Mouse (Mus musculus): Measurements from ENCODE around the gene Alkbh6.
A peak's percentile ranks its signal among the peaks of the same experiment; 100 is the strongest.

The Alkbh6 gene

GRCm38 (mm10) chr7:30295103-30295502 lies 13.4 kb upstream of the Alkbh6 start:
- peak; percentile 55 for DNase-seq (ENCODE audit: low spot score)

GRCm38 (mm10) chr7:30296816-30297215 lies 11.7 kb upstream of the Alkbh6 start:
- no peak for DNase-seq (ENCODE audit: low spot score)

GRCm38 (mm10) chr7:30297266-30297665 lies 11.3 kb upstream of the Alkbh6 start:
- no peak for DNase-seq (ENCODE audit: low spot score)

DNA sequence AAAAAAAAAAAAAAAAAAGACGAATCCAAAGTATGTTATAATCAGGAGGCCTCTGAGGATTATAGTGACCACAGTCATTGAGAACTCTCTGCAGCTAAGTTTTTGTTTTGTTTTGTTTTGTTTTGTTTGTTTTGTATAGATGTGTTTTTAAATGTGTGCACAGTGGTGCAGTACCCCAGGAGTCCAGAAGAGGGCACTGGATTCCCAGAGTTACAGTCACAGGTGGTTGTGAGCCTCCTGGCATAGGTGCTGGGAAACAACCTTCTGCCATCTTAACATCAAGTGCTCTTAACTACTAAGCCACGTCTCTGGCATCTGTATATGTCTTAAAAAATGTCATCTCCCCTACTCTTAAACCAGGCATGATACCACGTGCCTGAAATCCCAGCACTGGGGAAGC lies 7.6 kb upstream of the Alkbh6 start:
- DNase-seq (ENCODE audit: low spot score), result no peak

- no peak for DNase-seq (ENCODE audit: low spot score)
Observed at GRCm38 (mm10) chr7:30306083-30306779, 2.3 kb upstream of the Alkbh6 start.

DNA sequence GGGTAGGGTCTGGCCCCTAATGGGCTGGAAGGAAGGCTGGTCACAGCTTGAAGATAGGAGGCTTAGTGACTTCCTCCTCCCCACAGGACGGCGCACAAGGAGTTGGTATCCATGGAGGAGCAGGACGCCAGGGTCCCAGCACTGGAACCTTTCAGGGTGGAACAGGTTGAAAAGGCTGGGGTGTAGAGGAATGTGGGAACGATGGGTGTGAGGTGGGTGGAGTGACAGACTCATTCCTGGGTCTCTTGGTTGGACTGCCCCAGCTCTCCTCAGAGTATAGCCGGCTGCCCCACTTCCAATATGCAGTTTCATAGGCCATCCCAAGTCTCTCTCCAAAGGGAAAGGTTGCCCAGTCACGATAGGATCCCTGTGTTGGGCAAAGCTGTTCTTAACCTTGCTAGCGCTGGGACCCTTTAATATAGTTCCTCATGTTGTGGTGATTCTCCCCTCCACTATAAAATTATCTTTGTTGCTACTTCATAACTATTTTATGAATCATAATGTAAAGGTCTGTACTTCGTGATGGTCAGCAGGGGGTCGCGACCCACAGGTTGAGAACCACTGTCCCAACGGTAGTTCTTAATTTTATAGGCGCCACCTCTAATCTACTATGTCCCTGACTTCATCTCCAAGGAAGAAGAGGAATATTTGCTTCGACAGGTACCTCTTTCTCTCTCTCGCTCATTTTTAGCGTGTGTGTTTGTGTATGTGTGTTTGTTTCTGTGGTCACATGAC lies 1.0 kb downstream of the Alkbh6 start:
- DNase-seq (ENCODE audit: low spot score), result no peak

DNA sequence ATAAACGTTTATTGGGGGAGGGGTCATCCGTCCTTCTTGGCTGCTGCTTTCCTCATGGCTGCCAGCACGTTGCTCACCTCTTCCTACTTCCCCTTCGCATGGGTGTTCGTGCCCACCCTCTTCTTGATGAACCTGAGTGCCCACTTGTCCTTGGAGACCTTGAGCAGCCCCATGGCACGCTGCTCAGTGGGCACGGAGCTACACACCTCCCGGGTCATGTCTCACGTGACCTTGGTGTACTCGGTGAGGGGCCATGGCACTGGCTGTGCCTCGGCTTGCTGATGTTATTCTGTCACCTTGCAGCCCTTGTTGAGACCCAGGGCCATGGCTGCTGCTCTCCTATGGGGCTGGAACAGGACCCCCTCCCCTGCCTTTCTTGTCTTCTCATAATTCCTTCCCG lies 1.6 kb downstream of the Alkbh6 start:
- DNase-seq (ENCODE audit: low spot score), result no peak

DNA sequence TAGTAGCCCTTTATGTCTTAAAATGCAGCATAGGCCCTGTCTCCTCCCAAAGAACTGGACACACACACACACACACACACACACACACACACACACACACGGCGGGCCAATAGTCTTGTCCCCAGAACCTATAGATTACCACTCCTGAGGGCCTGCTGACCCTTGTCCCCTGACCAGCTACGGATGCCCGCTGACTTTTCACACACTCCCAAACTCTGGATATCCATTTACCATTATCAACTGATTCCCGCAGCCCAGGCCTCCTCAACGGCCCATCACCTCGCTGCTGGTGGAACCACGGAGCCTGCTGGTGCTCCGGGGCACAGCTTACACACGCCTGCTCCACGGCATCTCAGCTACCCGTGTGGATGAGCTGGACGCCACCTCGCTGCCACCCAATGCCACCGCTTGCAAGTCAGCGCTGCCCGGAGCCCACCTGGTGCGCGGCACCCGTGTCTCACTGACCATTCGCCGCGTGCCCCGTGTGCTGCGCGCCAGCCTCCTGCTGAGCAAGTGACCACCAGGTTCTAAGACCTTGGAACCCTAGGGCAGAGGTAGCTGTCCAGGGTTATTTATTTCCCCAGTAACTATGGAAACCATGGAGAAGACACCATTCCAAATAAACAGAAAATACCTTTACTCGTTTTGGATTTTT lies 5.3 kb downstream of the Alkbh6 start:
- no peak for DNase-seq (ENCODE audit: low spot score)

GRCm38 (mm10) chr7:30314721-30315155 lies 6.2 kb downstream of the Alkbh6 start, which contains the start of gene Syne4:
Syne4 (plus strand) TSS chr7:30314807.
- DNase-seq (ENCODE audit: low spot score), result no peak

- DNase-seq (ENCODE audit: low spot score), result no peak
Observed at GRCm38 (mm10) chr7:30315559-30316529, 7.3 kb downstream of the Alkbh6 start.

DNA sequence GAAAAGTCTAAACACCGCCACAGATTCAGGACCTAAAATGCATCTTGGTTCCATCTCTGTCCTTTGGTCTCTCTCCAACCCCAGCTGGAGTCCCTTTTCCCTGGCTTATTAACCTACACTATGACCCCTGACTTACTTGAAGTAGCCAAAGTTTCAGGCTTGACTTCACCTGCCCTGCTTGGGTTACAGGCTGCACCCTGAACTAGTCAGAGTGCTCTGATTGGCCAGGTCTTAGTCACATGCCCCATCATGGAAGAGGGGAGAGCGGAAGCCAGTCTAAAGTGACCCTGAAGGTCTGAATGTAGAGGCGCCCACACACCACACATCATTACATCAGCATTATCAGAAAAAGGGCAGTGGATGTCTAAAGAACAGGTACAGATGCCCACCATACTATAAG lies 9.6 kb downstream of the Alkbh6 start:
- no peak for DNase-seq (ENCODE audit: low spot score)

DNA sequence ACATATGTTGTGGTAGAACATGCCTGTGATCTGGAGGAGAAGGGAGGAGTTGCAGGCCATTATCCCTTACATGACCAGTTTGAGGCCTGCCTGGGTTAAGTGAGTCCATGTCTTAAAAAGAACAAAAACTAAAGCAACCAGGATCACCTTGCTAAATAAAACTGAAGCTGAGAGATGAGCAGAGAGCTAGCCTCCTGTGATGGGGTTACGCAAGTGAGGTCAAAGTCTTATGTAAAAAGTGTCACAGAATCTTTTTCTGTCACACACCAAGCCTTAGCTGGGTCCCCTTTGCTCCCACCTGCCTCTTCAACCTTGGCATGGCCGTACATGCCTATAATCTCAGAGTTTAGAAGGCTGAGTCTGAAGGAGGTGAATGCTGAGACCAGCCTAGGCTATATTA lies 12.4 kb downstream of the Alkbh6 start:
- no peak for DNase-seq (ENCODE audit: low spot score)

- DNase-seq (ENCODE audit: low spot score), result peak; percentile 55
Observed at GRCm38 (mm10) chr7:30321539-30322284, 13.2 kb downstream of the Alkbh6 start, which contains the start of gene E130208F15Rik. E130208F15Rik (plus strand) TSS chr7:30321740.

- peak; percentile 97 for DNase-seq (ENCODE audit: low spot score)
Observed at GRCm38 (mm10) chr7:30322285-30322667, 13.8 kb downstream of the Alkbh6 start.

- DNase-seq (ENCODE audit: low spot score), result no peak
Observed at GRCm38 (mm10) chr7:30322865-30323264, 14.3 kb downstream of the Alkbh6 start.

DNA sequence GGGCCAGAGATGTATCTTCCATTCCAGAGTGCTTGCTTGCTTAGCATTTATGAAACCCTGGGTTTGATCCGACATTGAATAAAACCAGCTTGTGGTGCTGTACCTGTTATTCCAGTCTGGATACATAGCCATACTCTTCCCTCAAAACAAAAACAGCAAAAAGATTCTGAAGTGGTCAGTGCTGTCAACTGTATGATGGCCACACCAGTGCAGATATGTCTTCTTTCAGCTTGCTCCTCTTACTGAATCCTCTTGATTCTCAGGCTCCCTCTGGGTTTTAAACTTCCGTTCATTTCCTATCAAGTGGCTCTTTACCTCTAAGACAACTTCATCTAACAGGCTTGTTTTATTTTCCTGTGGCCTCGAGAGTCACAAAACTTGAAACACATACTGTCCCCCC lies 15.3 kb downstream of the Alkbh6 start, which contains the start of gene Sdhaf1:
Sdhaf1 (minus strand) TSS at position 101 of the 400 bp plus-strand sequence.
- DNase-seq (ENCODE audit: low spot score), result no peak

DNA sequence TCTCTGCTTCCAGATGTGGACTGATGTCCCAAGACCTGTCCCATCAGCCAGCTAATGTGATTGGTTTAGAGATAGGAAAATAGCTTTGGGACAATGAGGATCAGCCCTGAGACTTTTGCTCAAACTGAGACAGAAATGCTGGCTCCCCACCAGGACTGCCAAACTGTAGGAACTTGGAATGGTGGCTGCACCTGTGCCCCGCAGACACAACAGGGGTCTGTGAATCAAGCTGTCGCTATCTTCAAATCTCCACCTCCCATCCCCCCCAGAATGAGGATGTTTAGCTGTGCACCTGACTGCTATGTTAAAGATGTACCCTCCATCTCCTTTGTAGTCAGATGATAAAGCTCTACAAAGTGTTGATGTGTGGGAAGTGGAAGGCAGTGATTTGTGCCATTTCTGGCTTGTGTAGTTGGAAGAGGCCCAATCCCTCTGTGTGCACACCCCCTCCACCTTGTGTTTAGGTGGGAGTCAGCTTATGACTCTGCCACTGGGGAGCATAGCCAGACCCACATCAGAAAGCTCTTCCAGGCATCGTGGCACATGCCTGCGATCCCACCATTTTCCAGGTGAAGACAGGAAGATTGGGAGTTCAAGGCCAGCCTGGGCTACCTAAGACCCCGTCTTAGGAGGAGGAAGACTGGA lies 15.9 kb downstream of the Alkbh6 start:
- DNase-seq (ENCODE audit: low spot score), result no peak

DNA sequence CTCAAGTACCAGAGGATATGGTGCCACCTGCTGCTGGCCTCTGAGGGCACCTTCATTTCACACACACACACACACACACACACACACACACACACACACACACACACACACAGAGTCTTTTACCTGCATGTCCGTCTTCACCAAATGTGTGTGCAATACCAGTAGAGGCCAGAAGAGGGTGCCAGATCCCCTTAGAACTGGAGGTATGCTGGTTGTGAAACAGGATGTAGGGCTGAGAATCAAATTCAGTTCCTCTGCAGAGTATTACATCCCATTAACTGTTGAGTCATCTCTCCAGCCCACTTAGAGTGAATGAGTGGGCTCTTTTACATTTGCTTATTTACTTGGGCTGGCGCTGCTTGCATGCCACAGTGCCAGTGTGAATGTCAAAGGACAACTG lies 16.8 kb downstream of the Alkbh6 start:
- no peak for DNase-seq (ENCODE audit: low spot score)

- no peak for DNase-seq (ENCODE audit: low spot score)
Observed at GRCm38 (mm10) chr7:30326427-30326826, 17.9 kb downstream of the Alkbh6 start.

GRCm38 (mm10) chr7:30327140-30327539 lies 18.6 kb downstream of the Alkbh6 start:
- no peak for DNase-seq (ENCODE audit: low spot score)
